Mouse (Mus musculus): ENCODE results near the gene Srgn.
"Not testable (repeated sequence)": the region's sequence is repeated elsewhere in the genome, so short reads cannot be mapped to it uniquely, and the experiment has no call there.

Srgn gene

GRCm38 (mm10) chr10:62520911-62521310 is 6.3 kb downstream of the Srgn start:
- no peak for DNase-seq

DNA sequence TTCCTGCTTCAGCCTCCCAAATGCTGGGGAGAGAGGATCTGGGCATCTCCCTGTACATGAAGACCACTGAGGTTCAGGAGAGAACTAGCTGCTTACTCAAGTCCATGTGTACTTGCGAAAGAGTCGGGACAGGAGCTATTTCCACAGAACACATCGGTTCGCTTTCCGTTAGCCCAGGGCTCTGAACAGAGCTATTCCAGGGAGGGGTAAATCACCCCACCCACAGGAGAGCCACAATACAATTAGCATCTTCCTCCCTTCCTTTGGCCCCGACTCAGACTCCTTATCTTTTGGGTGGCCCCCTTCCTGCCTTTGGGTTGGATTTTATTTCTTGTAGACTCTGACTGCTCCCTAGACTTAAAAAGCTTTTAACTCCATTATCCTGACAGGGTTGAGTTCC is 9.7 kb downstream of the Srgn start:
- no peak for DNase-seq

GRCm38 (mm10) chr10:62512855-62513254 is 14.4 kb downstream of the Srgn start:
- DNase-seq, result no peak

DNA sequence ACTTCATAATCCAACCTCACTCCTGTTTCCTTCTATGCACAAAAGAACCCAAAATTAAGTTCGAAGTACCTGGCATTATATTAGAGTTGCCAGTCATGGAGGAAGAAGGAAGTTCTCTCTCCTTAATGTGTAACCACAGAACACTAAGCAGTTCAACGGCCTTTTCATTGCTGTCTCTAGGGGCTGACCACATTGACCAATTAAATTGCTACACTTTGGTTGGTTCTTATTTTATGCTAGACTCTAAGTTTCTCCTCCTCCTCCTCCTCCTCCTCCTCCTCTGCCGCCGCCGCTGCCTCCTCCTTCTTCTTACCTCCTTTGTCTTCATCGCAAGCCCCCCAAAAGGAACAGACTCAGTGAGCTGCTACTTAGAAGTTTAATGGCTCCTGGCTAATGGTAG is 15.7 kb downstream of the Srgn start:
- DNase-seq, result no peak

GRCm38 (mm10) chr10:62509032-62509656 is 18.1 kb downstream of the Srgn start:
- DNase-seq, result no peak

DNA sequence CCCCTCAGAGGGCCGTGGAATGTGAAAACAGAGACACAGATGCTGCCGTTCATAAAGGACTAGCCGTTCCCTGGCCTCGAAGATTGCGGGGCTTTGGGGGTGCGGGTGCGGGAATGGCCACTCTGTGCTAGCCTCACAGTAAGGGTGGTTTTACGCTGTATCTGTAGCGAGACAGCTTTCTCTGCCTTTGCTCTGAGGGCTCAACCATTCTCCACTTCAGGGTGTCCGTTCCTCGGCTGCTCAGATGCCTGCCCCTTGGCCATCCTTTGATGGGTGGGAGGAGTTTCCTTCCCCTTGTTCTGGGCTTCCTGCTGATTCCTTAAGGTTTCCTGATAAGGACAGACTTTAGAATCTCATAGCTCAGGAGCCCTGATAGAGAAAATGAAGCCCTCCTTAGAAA is 18.8 kb downstream of the Srgn start:
- DNase-seq, result no peak

DNA sequence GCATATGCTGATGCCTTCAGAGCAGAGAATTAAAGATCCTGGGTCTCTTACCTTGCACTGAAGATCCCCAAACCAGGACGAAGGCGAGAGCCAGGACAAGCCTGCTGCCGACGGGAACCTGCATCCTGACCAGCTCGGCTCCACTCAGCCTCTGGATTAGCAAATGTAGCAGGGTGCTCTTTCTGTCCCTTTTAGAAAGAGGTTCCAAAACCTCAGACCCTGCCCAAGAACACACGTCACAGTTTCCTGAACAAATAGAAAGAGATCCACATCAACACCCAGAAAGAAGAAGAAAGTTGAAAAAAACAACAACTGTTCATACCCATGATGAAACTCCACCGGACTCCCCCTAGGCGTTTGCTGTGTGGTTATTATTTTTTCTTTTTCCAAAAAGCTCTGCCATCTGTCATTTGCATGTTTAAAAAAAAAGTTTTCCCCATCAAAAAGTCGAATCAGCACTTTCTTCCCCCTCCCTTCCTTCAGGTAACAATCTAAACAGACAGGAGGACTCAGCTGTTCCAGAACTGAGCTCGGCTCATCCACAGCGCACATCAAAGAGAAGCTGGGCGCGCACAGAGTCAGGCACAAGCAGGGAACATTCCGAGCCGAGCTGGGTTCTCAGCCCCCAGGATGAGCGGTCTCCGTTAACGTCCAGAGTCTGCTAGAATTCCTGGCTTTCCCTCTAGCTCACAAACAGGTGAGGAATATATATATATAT is 19.5 kb downstream of the Srgn start:
- peak; percentile 32 to 64 for DNase-seq

GRCm38 (mm10) chr10:62507071-62507470 is 20.2 kb downstream of the Srgn start:
- no peak for DNase-seq

DNA sequence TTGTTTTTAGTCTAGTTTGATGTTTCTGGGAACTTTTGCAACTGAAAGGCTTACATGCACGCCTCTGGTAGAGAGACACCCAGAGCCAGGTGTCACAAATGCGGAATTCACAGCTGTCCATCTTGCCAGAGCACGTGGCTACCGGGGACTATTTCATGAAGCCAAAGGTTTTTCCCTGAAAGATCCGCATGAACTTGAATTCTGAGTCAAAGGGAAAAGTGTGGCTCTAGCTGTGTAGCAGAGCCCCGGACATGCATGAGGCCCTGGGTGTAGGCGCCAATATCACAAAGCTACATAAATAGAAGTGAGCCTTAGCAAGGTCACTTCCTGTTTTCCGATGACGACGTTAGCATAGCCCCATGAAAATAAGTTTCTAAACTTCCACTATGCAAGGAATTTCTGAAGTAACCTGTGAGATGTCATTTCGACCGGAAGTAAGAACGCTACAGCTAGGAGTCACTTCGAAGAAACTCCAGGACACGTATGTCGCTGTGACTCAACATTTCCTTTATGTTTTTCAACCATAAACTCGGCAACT is 21.2 kb downstream of the Srgn start:
- peak in 1 of 2 experiments; percentile 27 for DNase-seq

- DNase-seq, result no peak
These were observed 21.8 kb downstream of the Srgn start for GRCm38 (mm10) chr10:62505224-62505983.

DNA sequence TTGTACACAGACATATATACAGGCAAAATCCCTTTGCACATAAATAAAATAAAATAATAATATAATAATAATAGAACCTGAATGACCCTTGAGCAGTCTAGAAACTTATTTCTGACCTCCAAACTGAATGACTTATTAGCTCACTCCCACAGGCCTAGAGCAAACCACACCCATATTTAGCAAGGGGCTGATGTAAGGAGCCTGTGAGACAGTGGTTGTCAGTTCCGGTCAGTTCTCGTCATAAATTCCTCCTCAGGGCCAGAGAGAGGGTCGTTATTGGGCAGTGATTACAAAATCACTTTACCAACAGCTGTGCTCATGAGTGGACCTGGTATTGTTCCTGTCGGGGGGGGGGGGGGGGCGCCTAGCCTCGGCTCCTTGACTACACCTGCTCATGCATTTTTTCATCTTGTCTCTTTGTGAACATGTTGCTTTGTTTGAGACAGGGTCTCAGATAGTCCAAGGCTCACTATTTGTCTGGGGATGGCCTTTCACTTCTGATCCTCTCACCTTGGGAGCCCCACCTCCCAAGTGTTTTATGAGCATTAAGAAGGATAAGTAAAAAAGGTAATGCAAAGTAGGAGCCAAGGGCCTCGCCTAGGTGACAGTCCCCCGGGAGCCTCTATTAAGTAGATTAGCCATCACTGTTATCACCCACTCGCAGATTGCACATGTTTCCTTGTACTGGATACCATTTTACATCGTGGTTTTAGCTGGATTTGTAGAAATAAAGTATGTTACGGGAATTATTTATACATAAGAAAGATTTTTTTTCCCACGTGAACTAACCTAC is 23.2 kb downstream of the Srgn start:
- no peak for DNase-seq

- no peak for DNase-seq
These were observed 23.9 kb downstream of the Srgn start for GRCm38 (mm10) chr10:62503353-62503752.

GRCm38 (mm10) chr10:62501951-62502350 is 25.3 kb downstream of the Srgn start:
- DNase-seq, result no peak

DNA sequence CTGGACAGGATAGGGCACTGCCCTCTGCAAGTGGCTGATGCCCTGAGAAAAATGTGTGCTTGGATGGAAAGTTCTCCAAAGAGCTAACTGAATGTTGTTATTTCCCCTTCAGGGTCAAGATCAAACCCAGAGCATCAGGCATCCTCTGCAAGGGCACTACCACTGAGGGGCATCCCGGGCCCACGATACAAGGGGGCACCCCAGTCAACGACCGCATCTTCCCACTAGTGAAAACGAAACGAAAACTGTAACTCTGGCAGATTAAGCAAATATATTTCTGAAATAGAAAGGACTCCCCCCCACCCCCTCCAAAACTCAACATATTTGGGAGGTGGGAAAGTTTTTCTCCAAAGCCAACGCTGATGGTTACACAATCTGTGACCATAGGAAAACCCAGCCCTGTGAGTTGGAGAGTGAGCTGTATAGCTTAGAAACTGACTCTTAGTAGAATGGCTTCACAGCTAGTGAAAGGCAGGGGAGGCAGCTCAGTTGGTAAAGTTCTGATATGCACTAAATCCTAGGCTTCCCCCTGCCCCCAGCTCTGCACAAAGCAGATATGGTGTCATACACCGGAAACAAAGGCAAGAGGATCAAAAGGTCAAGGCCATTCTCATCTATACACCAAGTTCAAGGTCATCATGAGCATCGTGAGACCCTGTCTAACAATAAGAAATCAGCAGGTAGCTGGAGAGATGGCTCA is 26.2 kb downstream of the Srgn start:
- DNase-seq, result peak; percentile 16 to 32

DNA sequence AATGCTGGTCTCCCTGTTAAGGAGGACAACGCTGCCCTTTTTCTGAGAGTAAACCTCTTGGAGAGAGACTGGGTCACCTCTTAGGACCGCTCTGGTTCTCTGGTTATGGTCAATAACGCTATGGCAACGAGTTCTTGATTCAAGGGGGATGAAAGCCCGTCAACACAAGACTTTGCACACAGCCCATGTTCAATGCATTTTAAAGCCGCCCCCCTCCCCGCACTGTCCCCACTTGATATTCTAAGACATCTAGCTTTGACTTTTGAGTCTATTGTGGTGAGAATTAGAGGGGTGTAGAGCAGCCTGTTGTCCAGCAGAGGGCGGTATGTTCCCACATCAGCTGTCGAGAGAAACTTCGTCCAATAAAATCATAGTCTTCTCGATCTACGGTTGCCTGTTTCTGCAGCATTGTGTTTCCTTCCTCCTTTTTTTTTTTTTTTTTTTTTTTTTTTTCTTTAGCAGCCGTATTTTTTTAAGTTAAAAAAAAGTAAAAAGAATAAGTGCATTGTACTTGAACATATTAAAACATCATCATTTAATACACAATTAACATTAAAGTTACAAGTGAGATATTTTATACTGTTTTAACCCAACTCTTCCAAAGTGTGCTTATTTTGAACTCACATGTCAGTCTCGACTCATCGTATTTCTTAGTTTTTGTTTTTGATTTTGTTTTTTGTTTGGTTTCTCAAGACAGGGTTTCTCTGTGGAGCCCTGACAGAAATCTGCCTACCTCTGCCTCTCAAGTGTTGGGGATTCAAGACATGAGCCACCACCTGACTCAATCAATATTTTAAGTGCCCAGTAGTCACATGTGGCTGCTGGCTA is 26.9 kb downstream of the Srgn start:
- peak; percentile 52 to 68 for DNase-seq

DNA sequence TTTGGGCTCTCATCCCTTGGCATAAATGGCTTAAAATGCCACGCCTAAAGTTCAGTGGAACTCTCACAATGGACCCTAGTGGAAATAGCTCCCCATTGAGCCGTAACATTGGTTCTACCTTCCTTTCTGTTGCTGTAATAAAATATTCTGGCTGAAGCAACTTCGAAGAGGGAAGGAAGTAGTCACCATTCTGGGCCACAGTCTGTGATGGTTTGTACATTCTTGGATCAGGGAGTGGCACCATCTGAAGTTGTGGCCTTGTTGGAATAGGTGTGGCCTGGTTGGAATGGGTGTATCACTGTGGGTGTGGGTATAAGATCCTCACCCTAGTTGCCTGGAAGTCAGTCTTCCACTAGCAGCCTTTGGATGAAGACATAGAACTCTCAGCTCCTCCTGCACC is 35.6 kb downstream of the Srgn start:
- DNase-seq, result not testable (repeated sequence)

GRCm38 (mm10) chr10:62488266-62488665 is 39.0 kb downstream of the Srgn start:
- DNase-seq, result no peak

DNA sequence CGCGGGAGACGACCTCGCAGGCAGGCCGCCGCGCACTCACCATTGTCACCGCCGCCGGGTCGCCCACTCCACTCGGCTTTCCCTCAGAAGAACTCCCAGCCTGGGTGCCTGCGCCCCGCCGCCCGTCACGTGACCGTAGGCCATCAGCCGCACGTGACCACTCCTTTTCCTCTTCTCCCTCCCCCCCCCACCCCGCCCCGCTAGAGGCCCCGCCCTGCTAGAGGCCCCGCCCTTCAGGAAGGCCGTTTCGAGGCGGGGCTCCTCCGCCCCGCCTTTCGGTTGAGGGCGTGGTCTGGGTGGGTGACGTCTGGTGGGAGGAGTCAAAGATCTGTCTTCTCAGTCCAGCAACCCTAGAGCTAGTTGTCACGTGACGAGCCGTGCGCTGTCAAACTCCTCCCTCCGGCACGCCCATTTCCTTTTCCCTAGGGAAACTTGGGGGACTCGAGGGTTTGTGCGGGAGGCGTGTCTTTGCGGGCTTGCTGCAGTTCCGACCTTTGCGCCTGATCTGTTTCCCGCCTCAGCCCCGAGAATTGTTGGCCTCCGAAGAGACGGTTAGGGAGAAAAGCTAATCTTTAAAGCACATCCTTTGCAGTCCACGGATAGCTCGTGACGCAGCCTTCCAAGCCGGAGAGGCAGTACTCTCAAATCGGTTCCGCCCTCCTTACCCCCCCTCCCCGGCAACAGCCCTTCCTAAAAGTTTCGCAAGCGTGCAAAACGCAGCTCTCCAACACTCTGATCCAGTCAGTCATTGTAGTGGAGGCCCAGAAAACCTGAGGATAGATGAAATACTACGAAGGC is 40.4 kb downstream of the Srgn start, which contains the start of gene Vps26a:
Gene Vps26a, minus strand, starts transcription at position 188 of the 798 bp plus-strand sequence.
- DNase-seq, result peak; percentile 98 to 99

GRCm38 (mm10) chr10:62485878-62486582 is 41.2 kb downstream of the Srgn start:
- DNase-seq, result no peak

Measured in thymus, adult 18-20 months (tissue).